Mouse (Mus musculus) bone marrow, adult 2 months (tissue): Measurements from ENCODE around the gene Slc26a3.

ENCODE experiments used
- CTCF ChIP-seq: fragments of 200-500 bp; IDR thresholded peaks from 2 replicates; pipeline ENCODE4 v1.5.1; 2011; ENCODE audit warnings: low read length, control low read depth; ENCODE audit not compliant: control insufficient read depth, insufficient read depth
- POLR2A ChIP-seq: fragments of 200-500 bp; IDR thresholded peaks from 2 replicates; pipeline ENCODE4 v1.6.1; 2011; ENCODE audit warnings: low read depth, mild to moderate bottlenecking, control low read depth, low read length, borderline replicate concordance; ENCODE audit not compliant: control insufficient read depth

- no peak for TF ChIP-seq POLR2A
- no peak for TF ChIP-seq CTCF
These were observed 47.1 kb downstream of the Slc26a3 start for GRCm38 (mm10) chr12:31437791-31438190.
